Mouse (Mus musculus): ENCODE data around the gene Ift80. TPM values are rescaled to one million over a fixed set of nuclear protein-coding genes. Genes with fewer than 3 reads are reported as not detected.
"Not testable (repeated sequence)": the region's sequence is repeated elsewhere in the genome, so short reads cannot be mapped to it uniquely, and the experiment has no call there.

Ift80 gene
- polyA plus RNA-seq, 1 experiment from 2014 or later = 16.9 TPM

DNA sequence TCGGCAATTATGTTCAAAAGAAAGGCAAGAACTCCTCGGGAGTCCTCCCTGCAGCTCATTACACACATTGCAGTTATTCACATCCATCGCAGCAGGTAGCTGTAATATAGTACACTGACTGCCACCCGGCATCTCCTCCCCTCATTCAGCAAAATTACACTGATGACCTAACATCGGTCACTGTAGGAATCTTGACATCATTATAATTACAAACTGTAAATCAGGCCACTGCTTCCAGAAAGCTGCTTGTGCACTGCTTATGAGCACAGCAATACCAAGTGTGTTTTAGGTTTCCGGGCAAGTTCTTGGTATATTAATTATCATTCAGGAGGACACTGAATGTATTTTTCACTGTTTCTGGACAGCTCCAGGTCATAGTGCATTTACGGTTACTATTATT is 65.1 kb downstream of the Ift80 start:
- Histone ChIP-seq H3K27me3 (ENCODE audit: control insufficient read depth, insufficient read depth, low read length) (no peaks in the 10 kb centered on the region), H3K4me3 (ENCODE audit: low read depth, low read length) (no peak overlapping the region), H3K27ac (ENCODE audit: low read length) (no peak overlapping the region), H3K9me3 (ENCODE audit: control insufficient read depth, low read depth, low read length) (0 out of 2 replicates have a peak, but pooled peaks cover 3% of the 10 kb centered on the region), H3K36me3 (ENCODE audit: control insufficient read depth, insufficient read depth, low read length) (no peaks in the 10 kb centered on the region; the same call in 1 of the 2 replicates), H3K4me1 (ENCODE audit: control insufficient read depth, insufficient read depth, low read length) (no peaks in the 10 kb centered on the region), H3K4me2 (replicated peaks; ENCODE audit: low read depth, low read length) (no peak overlapping the region), H3K9ac (replicated peaks; ENCODE audit: low read depth, low read length) (no peak overlapping the region)
- ATAC-seq (ENCODE audit: insufficient number of reproducible peaks, insufficient read depth, low FRiP score, low read depth) = no peak
- WGBS = 83% methylated on average over 7 of the region's 7 CpGs

GRCm38 (mm10) chr3:68936709-68937108 is 67.7 kb downstream of the Ift80 start:
- Histone ChIP-seq H3K27ac (ENCODE audit: low read length) (no peak overlapping the region), H3K9me3 (ENCODE audit: control insufficient read depth, low read depth, low read length) (0 out of 2 replicates have a peak, but pooled peaks cover 3% of the 10 kb centered on the region), H3K36me3 (ENCODE audit: control insufficient read depth, insufficient read depth, low read length) (no peaks in the 10 kb centered on the region; the same call in 1 of the 2 replicates), H3K4me1 (ENCODE audit: control insufficient read depth, insufficient read depth, low read length) (no peaks in the 10 kb centered on the region), H3K4me2 (replicated peaks; ENCODE audit: low read depth, low read length) (no peak overlapping the region), H3K27me3 (ENCODE audit: control insufficient read depth, insufficient read depth, low read length) (no peaks in the 10 kb centered on the region), H3K4me3 (ENCODE audit: low read depth, low read length) (no peak overlapping the region), H3K9ac (replicated peaks; ENCODE audit: low read depth, low read length) (no peak overlapping the region)
- WGBS = 85% methylated on average over 3 of the region's 3 CpGs
- ATAC-seq (ENCODE audit: insufficient number of reproducible peaks, insufficient read depth, low FRiP score, low read depth) = no peak

DNA sequence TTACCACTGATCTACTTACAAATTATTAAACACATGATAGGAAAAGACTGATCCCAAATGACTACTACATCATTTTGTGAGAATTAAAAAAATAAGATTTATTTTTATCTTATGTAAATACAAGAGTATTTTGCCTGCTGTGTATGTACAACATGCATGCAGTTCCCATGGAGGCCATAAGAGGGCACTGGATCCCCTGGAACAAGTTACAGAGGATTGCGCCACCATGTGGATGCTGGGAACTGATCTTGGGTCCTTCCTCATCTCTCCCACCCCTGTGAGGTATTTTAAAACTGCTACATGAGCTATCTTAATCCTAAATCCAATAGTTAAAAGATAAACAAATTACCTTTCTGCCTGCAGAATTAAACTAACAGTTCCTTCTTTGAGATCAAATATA is 68.9 kb downstream of the Ift80 start:
- H3K4me2 ChIP-seq (replicated peaks; ENCODE audit: low read depth, low read length) = no peak overlapping the region
- H3K9me3 ChIP-seq (ENCODE audit: control insufficient read depth, low read depth, low read length) = 0 out of 2 replicates have a peak, but pooled peaks cover 3% of the 10 kb centered on the region
- no peak overlapping the region for H3K9ac ChIP-seq (replicated peaks; ENCODE audit: low read depth, low read length)
- no peaks in the 10 kb centered on the region for H3K27me3 ChIP-seq (ENCODE audit: control insufficient read depth, insufficient read depth, low read length)
- ATAC-seq (ENCODE audit: insufficient number of reproducible peaks, insufficient read depth, low FRiP score, low read depth) = no peak
- no peaks in the 10 kb centered on the region for H3K4me1 ChIP-seq (ENCODE audit: control insufficient read depth, insufficient read depth, low read length)
- no peaks in the 10 kb centered on the region; the same call in 1 of the 2 replicates for H3K36me3 ChIP-seq (ENCODE audit: control insufficient read depth, insufficient read depth, low read length)
- 100% methylated on average over 1 of the region's 1 CpGs for WGBS
- no peak overlapping the region for H3K4me3 ChIP-seq (ENCODE audit: low read depth, low read length)
- H3K27ac ChIP-seq (ENCODE audit: low read length) = no peak overlapping the region

GRCm38 (mm10) chr3:68934259-68934658 is 70.1 kb downstream of the Ift80 start:
- Histone ChIP-seq H3K36me3 (ENCODE audit: control insufficient read depth, insufficient read depth, low read length) (no peaks in the 10 kb centered on the region; the same call in none of the 2 replicates), H3K9me3 (ENCODE audit: control insufficient read depth, low read depth, low read length) (0 out of 2 replicates have a peak, but pooled peaks cover 3% of the 10 kb centered on the region), H3K4me1 (ENCODE audit: control insufficient read depth, insufficient read depth, low read length) (no peaks in the 10 kb centered on the region), H3K27ac (ENCODE audit: low read length) (no peak overlapping the region), H3K27me3 (ENCODE audit: control insufficient read depth, insufficient read depth, low read length) (no peaks in the 10 kb centered on the region), H3K4me3 (ENCODE audit: low read depth, low read length) (no peak overlapping the region), H3K9ac (replicated peaks; ENCODE audit: low read depth, low read length) (no peak overlapping the region), H3K4me2 (replicated peaks; ENCODE audit: low read depth, low read length) (no peak overlapping the region)
- WGBS = 85% methylated on average over 7 of the region's 7 CpGs
- ATAC-seq (ENCODE audit: insufficient number of reproducible peaks, insufficient read depth, low FRiP score, low read depth) = no peak

DNA sequence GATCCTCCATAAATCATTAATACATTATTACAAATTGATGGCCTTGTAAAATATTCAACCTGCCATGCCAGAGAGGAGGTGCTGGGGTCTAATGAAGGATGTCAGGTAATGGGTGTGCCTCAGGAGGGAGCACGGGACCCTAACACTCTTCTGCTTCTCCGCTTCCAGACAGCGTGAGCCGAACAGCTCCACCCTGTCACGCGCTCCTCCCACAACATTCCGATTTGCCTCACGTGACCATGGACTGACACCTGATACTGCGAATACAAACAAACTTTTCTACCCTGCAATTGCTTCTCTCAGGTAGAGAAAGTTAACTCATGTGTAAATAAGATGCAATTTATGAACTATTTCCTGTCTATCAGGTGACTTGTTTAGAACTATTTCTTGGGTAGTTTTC is 75.8 kb downstream of the Ift80 start:
- Histone ChIP-seq H3K9ac (replicated peaks; ENCODE audit: low read depth, low read length) (no peak overlapping the region), H3K4me1 (ENCODE audit: control insufficient read depth, insufficient read depth, low read length) (no peaks in the 10 kb centered on the region), H3K27ac (ENCODE audit: low read length) (no peak overlapping the region), H3K9me3 (ENCODE audit: control insufficient read depth, low read depth, low read length) (no peaks in the 10 kb centered on the region), H3K4me2 (replicated peaks; ENCODE audit: low read depth, low read length) (no peak overlapping the region), H3K36me3 (ENCODE audit: control insufficient read depth, insufficient read depth, low read length) (no peaks in the 10 kb centered on the region; the same call in 1 of the 2 replicates), H3K4me3 (ENCODE audit: low read depth, low read length) (no peak overlapping the region), H3K27me3 (ENCODE audit: control insufficient read depth, insufficient read depth, low read length) (no peaks in the 10 kb centered on the region)
- no peak for ATAC-seq (ENCODE audit: insufficient number of reproducible peaks, insufficient read depth, low FRiP score, low read depth)
- WGBS = 58% methylated on average over 9 of the region's 9 CpGs

DNA sequence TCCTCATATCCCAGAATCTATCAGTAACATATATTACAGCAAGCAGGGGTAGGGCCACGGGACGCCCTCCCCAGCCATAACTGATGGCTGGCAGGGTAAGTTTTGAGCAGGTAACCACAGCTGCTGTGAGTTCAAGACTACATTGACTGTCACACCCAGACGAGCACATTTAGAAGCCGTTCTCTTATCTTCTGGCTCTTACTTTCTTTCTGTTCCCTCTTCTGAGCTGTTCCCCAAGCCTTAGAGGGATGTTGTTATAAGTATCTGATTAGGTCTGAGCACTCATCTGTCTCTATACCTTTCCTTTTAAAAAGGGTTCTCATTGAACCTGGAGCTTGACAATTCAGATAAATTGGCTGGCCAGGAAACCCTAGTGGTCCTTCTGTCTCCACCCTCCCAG is 96.9 kb downstream of the Ift80 start:
- H3K27ac ChIP-seq (ENCODE audit: low read length) = no peak overlapping the region
- H3K9ac ChIP-seq (replicated peaks; ENCODE audit: low read depth, low read length) = no peak overlapping the region
- H3K4me1 ChIP-seq (ENCODE audit: control insufficient read depth, insufficient read depth, low read length) = no peaks in the 10 kb centered on the region
- H3K9me3 ChIP-seq (ENCODE audit: control insufficient read depth, low read depth, low read length) = no peaks in the 10 kb centered on the region
- no peaks in the 10 kb centered on the region for H3K36me3 ChIP-seq (ENCODE audit: control insufficient read depth, insufficient read depth, low read length)
- WGBS = 91% methylated on average over 4 of the region's 4 CpGs
- H3K4me2 ChIP-seq (replicated peaks; ENCODE audit: low read depth, low read length) = no peak overlapping the region
- no peak for ATAC-seq (ENCODE audit: insufficient number of reproducible peaks, insufficient read depth, low FRiP score, low read depth)
- H3K27me3 ChIP-seq (ENCODE audit: control insufficient read depth, insufficient read depth, low read length) = no peaks in the 10 kb centered on the region
- H3K4me3 ChIP-seq (ENCODE audit: low read depth, low read length) = no peak overlapping the region

- no peaks in the 10 kb centered on the region for H3K9me3 ChIP-seq (ENCODE audit: control insufficient read depth, low read depth, low read length)
- no peak overlapping the region for H3K4me2 ChIP-seq (replicated peaks; ENCODE audit: low read depth, low read length)
- 52% methylated on average over 2 of the region's 2 CpGs for WGBS
- H3K27ac ChIP-seq (ENCODE audit: low read length) = no peak overlapping the region
- no peaks in the 10 kb centered on the region for H3K36me3 ChIP-seq (ENCODE audit: control insufficient read depth, insufficient read depth, low read length)
- no peaks in the 10 kb centered on the region for H3K4me1 ChIP-seq (ENCODE audit: control insufficient read depth, insufficient read depth, low read length)
- no peak overlapping the region for H3K4me3 ChIP-seq (ENCODE audit: low read depth, low read length)
- no peaks in the 10 kb centered on the region for H3K27me3 ChIP-seq (ENCODE audit: control insufficient read depth, insufficient read depth, low read length)
- ATAC-seq (ENCODE audit: insufficient number of reproducible peaks, insufficient read depth, low FRiP score, low read depth) = no peak
- no peak overlapping the region for H3K9ac ChIP-seq (replicated peaks; ENCODE audit: low read depth, low read length)
Measured at GRCm38 (mm10) chr3:68904902-68905778, 99.2 kb downstream of the Ift80 start.

- not testable (repeated sequence) for ATAC-seq (ENCODE audit: insufficient number of reproducible peaks, insufficient read depth, low FRiP score, low read depth); H3K4me3 ChIP-seq (ENCODE audit: low read depth, low read length); H3K9me3 ChIP-seq (ENCODE audit: control insufficient read depth, low read depth, low read length); H3K9ac ChIP-seq (replicated peaks; ENCODE audit: low read depth, low read length); H3K27me3 ChIP-seq (ENCODE audit: control insufficient read depth, insufficient read depth, low read length); H3K4me1 ChIP-seq (ENCODE audit: control insufficient read depth, insufficient read depth, low read length); H3K36me3 ChIP-seq (ENCODE audit: control insufficient read depth, insufficient read depth, low read length); H3K27ac ChIP-seq (ENCODE audit: low read length); H3K4me2 ChIP-seq (replicated peaks; ENCODE audit: low read depth, low read length)
- 91% methylated on average over 18 of the region's 20 CpGs for WGBS
Measured at GRCm38 (mm10) chr3:68902636-68903035, 101.7 kb downstream of the Ift80 start.
